Mouse (Mus musculus) left cerebral cortex, adult 11 months (tissue): ENCODE measurements at regions not wholly inside any gene's neighbourhood (a gene's known extent, or its start where the extent isn't known, plus 50 kb on each side); places are given as distances from the start of the nearest gene placed in this dataset.
A peak's percentile ranks its signal among the peaks of the same experiment; 100 is the strongest.

Experiments used
- DNase-seq: peaks from one replicate; pipeline ENCODE4 v3.0.0; 2022; ENCODE audit warnings: low spot score

DNA sequence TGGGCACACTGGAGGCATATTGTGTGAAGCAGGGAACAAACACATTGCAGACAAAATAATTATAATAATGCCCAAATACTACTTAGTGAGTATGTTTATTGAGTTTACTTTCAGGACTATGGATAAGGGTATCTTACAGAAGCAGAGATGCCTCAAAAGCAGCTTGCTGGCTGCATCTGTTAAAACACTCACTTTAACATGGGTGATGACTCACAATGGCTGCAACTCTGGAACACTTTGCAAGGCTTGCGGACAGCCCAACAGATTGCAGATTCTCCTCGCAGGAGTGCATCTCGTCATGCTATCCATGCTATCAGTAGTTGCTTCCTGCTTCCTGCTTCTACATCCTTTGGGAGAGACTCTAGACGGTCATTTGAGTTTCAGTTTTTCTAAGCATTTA lies 373.2 kb upstream of the Arpp21 start:
- peak; percentile 12 for DNase-seq

DNA sequence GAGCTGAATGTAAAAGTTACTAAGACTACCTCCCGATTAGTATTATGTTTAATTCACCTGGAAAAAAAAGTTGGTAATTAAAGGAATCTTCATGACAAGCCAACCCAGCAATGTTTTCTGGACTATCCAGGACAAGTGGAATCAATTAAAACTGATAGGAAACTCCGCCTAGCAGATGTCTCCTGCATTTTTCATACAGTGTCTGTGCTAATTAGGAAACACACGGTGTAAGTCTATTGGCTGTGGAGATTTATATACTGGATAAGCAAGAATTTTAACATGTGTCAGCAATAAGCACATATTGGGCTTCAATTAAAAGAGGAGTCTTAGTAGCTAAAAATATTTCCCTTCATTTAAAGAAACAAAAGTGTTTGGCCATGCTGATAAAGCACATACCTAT lies 371.5 kb upstream of the Arpp21 start:
- DNase-seq = no peak

DNA sequence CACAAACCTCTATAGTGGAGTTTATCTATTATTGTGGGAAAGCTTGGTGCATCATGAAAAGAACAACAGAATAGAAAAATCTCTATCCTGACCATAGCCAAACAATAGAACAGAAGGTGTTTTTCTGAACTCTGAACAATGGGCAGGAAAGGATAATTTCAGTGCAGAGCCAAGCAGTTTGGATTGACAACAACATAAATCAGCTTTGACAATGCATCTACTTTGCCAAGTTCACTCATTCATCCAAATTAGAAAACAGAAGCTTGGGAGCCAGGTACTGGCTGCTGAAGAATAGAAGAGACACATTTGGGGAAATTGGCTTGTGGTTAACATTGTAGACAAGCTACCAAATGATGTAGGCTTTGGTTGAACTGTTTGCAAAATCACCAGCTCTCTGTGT lies 360.0 kb upstream of the Arpp21 start:
- DNase-seq = no peak

GRCm38 (mm10) chr9:112590241-112590640 lies 354.5 kb upstream of the Arpp21 start:
- DNase-seq = no peak

DNA sequence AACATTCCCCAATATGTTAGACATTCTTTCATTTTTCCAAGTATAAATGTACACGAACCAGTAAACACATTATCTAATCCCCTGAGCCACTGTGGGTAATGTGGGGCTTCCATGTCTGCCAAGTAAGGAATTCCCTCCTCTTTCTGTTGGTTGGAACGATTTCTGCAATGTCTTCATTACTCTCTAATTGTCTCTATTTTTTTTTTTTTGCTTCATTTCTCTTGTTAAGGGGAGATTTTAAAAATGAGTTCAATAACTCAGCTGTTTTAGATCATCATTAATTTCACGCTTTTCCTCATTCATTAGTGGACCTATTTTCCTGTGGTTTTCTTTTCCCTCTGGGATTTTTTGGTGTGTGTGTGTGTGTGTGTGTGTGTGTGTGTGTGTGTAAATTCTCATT lies 337.6 kb upstream of the Arpp21 start:
- DNase-seq = no peak

- no peak for DNase-seq
Observed at GRCm38 (mm10) chr9:112561348-112561747, 325.6 kb upstream of the Arpp21 start.

DNA sequence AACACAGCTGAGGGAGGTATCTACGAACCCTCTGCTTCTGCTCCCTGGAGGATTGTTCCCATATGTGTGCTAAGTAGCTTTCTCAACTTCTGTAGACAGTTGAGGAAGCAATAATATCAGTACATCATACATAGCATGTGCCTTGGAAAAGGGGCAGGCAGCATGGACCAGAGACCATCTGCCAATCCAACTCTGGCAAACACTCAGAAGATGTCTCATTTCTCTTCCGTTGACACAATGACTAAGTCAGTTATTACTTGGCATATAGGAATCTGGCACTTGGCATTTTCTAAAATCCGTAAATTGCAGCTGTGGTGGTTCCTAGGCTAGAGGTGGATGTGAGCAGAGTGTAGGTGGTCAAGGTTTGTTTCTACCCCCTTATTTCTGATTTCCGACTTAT lies 324.5 kb upstream of the Arpp21 start:
- DNase-seq = no peak

DNA sequence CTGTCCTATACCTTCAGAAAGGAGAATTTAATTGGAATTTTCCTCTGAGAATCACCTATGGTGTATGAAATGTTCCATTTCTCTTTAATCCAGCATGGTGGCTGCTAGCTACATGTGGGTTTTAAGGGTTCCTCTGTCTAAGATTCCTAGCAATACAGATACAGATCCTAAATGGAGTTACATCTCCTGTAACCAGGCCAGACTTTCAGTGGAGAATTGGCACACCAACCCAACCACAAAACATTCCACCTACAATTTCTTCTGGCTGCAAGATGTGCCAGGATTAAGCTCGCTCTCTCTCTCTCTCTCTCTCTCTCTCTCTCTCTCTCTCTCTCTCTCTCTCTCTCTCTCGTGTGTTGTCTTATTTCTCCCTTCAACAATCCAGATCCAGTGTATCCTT lies 302.2 kb upstream of the Arpp21 start:
- no peak for DNase-seq

- DNase-seq = no peak
Observed at GRCm38 (mm10) chr9:112525377-112525776, 289.6 kb upstream of the Arpp21 start.

DNA sequence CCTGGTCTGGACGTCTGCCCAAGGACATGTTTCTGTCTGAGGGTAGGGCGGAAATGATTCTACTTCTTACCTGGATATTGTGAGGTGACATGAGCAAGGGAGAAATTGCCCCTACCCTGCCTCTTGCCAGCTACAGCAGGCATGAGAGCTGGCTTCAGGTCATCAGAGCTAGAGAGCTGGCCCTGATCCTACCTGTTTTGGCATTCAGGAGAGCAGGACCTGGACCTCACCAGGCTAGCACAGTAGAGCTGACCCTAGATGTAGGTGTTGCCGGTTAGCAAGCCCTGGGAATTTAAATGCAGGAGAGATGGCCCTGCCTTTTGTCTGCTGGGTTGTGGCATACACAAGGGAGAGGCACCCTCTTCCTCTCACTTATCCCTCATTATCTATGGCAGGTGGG lies 287.5 kb upstream of the Arpp21 start:
- no peak for DNase-seq

DNA sequence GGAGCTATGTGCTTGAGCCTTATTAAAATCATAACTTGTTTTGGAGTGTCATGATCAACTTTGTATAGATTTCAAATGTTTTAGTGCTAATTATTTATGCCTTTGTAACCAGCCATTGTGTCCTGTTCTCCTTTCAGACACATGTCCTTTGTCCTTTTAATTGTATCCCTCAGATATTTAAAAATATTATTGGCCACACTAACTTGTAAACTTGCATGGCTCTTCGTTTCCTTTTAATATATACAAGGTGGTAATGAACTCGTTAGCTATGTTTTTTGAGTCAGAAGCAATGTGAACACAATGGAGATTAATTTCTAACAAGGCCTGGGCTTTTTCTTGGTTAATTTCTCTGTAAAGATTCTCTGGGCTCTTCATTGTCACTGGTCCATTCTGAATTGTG lies 275.0 kb upstream of the Arpp21 start:
- no peak for DNase-seq

DNA sequence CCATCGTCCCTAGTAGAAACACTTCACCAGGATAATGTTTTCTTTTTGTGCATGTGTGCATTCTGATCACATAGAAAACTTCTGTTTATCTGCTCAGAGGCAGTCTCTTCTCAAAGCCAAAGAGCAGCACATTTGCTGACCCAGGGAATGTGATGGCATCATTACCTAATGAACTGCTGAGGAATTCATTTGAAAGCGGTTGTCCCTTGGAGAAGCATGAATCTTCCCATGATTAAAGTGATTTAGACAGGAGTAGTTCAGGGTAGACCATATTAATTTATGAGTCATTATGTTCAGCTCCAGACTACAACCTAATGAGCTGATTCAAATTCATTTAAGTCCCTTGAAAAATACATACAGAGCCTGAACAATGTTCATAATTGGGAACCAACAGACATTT lies 271.1 kb upstream of the Arpp21 start:
- DNase-seq = no peak

DNA sequence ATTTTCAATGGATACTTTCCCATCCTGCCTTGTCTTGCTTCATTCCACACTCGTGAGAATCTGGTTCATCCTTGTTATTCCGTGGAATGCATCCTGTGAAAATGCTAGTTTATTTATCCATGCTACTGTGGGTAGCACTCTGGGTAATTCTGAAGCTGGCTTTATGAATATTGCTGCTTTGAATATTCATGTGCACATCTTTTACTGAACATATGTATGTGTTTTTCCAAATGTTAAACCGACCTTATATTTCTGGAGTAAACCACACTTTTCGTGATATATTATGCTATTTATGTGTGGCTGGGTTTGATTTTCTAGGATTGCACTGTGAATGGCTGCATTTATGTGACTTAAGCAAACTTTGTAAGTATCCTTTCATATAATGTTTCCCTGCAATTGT lies 262.9 kb upstream of the Arpp21 start:
- DNase-seq = peak; percentile 14

DNA sequence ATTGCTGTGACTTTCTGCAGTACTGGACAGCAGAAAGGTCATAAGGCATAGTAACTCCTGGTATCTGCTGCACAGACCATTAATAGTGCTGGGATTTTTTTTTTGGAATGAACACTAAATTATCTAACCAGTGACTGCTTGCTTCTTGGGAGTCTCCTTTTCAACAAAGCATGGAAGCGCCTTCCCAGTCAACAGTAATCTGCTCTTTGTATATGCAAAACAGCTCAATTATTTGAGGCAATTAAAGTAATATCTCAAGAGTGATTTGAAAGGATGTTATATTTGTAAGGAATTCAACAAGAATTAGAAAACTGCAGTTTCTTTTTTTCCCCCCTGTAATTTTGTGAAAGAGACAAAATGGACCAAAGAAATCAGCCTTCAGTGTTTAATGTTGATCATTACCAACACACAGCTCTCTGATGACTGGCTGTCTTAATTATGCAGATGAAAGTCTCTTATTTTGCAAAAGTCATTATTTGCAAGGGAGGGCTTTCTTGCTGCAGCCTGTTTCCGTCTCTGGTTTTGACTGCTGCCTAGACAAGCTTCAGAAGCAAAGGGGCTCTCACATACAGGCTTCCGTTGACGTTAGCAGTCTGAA lies 260.3 kb upstream of the Arpp21 start:
- no peak for DNase-seq

- DNase-seq = no peak
Observed at GRCm38 (mm10) chr9:112490963-112491362, 255.2 kb upstream of the Arpp21 start.

- no peak for DNase-seq
Observed at GRCm38 (mm10) chr9:112476644-112477043, 240.9 kb upstream of the Arpp21 start.

DNA sequence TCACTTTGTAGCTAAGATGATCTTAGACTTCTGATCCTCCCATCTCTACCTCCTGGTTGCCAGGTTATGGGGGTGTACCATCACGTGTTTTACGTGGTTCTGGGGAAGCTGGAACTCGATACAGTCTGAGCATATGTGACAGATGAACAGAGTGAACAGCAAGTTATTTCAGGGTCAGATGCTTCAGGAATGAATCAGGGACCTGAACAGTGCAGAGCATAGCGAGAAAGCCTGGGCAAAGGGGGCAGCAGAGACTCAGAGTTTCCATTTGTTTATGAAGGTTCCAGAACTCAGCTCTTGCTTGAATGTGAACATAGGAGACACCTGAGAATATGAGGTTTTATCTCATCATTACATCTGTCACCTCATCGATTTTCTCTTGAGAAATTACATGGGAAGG lies 221.9 kb upstream of the Arpp21 start:
- DNase-seq = no peak

DNA sequence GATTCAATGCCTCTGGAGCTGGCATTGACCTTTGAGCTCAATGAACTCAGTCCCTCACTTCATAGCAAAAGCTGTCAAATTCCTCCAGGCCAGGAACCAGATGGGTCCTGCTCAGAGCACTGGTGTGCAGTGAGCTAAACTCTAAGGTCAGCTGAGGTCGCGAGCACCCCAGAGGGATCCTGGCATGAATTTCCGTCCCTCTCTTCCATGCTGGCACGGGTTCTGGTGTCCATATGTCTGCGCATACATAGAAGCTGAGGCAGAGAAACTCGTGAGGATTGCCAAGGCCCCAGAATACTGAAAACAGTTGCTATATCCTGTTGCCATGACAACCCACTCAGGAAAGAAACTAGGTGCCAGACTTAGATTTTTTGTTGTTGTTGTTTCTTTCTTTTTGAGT lies 219.0 kb upstream of the Arpp21 start:
- DNase-seq = peak; percentile 83

GRCm38 (mm10) chr9:112447515-112447914 lies 211.8 kb upstream of the Arpp21 start:
- DNase-seq = no peak

GRCm38 (mm10) chr9:112446981-112447380 lies 211.2 kb upstream of the Arpp21 start:
- no peak for DNase-seq

DNA sequence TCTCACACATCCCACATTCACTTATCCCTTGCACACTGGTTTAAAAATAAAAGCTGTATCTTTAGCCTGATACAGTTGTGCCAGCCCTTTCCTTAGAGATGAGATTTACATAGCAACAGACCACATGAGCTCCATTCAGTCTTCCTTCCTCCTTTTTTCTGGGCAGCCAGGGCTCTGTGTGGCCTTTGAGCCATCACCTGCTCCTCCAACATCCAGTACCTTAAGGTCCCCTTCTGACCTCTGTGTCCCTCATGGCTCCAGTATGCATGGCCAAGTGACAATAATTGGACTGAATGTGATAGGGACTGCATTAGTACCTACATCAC lies 210.3 kb upstream of the Arpp21 start:
- DNase-seq = no peak

GRCm38 (mm10) chr9:112445230-112446026 lies 209.7 kb upstream of the Arpp21 start:
- DNase-seq = no peak

DNA sequence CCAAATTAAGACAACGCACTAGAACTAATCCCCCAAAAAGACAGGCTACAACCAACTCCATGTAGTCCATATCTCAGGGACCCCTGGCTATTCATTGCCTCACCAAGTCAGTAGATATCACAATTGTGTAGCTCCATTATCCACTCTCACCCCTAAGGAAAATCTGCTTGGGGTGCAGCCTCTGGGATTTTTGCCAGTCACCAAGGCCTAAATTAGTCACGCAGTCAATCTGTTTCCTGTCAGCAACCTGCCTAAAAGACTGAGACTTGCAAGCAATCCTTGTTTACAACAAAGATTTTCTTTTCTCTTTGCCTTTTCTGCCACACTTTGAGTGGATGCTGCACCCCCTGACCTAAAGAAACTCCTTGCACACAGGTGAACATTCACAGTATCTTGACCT lies 208.5 kb upstream of the Arpp21 start:
- DNase-seq = no peak

GRCm38 (mm10) chr9:112436094-112436493 lies 200.4 kb upstream of the Arpp21 start:
- peak; percentile 26 for DNase-seq
